Mouse (Mus musculus): ENCODE results near the gene Als2.

The Als2 gene

DNA sequence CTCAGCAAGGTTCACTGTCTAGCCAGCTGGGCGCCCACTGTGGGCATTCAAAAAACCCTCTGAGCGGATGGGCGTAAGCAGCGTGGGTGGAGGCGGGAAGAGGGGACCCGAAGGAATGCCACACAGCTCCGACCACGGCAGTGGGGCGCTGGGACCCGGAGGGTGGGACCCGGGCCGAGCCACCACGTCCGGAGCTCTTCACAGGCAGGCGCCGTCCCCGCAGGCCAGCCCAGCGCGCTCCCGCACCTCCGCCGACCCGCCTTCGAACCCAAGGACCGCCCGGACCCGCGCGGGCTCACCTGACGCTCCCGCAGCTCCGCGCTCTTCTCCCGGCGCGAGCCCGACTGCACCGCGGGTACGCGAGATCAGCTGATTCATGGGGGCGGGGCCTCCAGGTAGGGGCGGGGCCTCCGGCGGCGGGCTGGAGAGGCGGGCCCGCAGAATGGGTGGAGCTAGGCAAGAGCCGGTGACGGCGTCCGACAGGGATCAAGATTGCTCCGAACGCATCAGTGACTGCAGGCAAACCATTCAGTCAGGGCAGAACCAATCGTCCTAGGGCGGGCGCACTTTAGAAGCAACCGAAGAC is at the start of gene Als2:
Als2 (minus strand) TSS at position 376 of the 586 bp plus-strand sequence.
- DNase-seq (ENCODE audit: low spot score in 2 of 2), result peak; percentile 99

DNA sequence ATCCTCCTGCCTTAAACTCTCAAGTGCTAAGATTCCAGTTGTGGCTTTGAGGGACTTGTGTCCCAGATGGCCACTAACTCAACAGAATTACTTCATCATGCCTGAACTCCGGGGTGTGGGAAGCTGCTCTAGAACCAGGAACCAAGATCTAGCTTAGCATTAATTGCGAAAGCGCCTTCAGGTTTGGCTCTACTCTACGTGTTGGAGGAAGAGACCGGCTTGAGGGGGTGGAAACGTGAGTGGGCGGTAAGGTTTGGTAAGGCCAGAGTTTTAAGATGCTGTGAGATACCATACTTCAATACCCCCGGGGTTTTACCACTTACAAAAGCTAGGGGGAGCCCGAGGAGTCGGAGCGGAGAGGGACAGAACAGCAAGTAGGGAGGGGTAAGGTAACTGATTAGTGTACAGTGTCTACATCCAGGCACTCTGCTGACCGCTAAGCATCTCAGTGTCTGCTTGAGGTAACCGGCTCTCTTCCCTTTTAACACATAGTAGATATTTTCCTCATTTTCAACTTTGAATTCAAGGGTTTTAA is 49.4 kb upstream of the Als2 start:
- DNase-seq (ENCODE audit: low spot score in 2 of 2), result no peak

DNA sequence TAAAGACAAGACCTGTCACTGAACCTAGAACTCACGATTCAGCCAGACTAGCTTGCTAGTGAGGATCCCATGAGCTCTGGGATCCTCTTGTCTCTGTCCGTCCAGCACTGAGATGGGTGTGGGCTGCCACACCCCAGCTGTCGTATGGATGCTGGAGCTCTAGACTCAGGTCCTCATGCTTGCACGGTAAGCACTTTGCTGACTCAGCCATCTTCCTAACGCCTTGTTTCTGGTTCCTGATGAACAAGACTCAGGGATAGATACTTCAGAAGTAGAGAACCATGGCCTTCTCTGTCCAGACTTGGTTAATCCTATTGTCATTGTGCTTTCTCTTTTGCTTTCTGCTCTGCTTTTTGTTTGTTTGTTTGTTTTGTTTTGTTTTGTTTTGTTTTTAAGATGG is 48.8 kb upstream of the Als2 start:
- no peak for DNase-seq (ENCODE audit: low spot score in 2 of 2)

DNA sequence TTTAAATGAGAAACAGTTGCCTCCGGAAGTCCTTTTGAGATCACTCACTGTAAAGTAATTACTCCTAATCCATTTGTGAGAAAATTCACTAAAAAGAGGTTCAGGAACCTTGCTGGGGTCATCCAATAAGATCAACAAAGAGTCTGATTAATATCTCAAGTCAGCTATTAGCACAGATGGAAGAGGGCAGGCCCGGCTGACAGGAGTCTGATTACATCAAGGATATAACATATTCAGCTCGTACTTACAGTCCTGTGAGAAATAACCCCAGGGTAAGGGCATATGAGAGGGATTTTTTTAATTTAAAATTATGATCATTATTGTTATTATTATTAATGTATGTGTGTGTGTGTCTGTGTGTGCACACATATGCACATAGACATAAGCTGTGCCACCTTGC is 35.2 kb upstream of the Als2 start:
- DNase-seq (ENCODE audit: low spot score in 2 of 2), result no peak

DNA sequence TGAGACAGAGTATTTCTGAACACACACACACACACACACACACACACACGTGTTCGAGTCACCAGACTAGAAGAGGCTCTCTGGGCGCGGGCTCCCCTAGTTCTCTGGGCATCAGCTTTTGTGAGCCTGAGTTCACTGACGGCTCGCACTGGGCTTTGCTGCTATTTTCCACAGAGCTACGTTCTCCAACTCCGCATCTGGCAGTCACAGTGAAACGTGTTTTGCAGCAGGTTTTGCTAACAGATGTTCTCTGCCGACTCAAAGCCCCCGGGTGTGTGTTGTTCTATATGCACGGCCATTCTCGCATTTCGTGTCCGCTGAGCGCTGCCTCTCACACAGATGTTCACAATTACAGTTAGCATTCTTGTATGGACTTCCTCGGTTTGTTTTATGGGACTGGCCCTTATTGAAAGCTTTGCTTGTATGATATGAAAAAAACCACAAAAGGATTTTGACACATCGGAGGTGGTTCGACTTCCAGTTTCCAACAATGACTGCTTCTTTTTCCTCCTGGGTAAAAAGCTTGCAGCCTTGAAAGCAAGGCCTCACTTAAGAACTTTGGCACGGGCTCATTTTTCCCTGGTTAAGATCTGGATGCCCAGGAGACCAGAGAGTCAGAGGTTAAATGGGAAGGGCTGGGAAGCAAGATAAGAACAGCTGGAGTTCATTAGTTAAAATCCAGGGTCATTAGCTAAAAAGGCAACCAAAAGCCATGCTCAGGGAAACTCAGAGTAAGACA is 33.1 kb upstream of the Als2 start:
- no peak for DNase-seq (ENCODE audit: low spot score in 2 of 2)

DNA sequence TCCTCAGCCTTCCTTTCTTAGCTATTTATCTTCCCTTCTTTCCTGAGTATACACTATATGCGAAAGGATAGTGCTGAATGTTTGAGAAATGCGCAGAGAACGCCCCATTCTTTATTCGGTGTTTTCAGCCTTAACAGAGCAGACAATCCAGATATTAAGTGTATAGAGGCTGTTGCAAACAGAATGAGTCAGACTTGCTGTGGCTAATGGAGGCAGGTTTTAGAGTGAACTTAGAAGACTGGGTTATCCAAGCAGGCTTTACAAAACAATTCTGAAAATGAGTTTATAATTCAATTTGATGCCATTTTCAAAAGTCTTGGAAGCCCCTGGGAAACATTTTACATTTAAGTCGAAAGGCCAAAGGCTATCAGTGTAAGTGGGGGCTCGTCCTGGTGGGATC is 32.4 kb upstream of the Als2 start:
- no peak for DNase-seq (ENCODE audit: low spot score in 2 of 2)

DNA sequence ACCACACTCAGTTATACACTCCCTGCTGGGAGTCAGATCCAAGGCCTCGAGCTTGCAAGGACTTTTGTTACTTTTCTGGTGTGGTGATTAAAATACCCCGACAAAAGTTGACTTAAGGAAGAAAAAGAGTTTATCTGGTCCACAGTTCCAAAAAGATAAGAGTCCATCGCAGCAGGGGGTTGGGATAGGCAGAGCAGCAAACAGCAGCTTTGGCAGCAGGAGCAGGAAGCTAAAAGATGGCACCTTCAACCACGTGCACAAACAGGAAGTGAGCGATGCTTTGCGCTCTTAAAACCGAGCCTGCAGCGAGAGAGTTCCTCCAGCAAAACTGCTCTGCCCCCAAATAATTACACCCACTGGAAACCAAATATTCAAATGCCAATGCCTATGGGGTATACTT is 31.9 kb upstream of the Als2 start:
- DNase-seq (ENCODE audit: low spot score in 2 of 2), result no peak

DNA sequence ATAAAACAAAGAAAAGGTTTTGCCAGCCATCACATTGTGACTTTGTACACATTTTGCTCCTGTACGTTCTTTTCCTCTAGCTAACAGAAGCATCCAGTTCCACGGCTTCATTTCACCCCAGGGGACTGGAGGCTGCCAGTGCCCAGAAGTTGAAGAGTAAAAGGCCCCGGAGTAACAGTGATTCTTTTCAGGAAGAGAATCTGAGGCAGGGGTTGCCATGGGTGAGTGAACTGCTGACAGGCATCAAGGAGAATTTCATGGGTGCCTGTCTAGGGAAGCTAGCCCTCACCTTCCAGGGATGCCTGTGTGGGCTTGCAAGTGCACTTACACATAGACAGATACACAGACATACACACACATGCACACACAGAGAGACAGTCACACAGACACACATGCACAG is 20.7 kb upstream of the Als2 start:
- no peak for DNase-seq (ENCODE audit: low spot score in 2 of 2)

DNA sequence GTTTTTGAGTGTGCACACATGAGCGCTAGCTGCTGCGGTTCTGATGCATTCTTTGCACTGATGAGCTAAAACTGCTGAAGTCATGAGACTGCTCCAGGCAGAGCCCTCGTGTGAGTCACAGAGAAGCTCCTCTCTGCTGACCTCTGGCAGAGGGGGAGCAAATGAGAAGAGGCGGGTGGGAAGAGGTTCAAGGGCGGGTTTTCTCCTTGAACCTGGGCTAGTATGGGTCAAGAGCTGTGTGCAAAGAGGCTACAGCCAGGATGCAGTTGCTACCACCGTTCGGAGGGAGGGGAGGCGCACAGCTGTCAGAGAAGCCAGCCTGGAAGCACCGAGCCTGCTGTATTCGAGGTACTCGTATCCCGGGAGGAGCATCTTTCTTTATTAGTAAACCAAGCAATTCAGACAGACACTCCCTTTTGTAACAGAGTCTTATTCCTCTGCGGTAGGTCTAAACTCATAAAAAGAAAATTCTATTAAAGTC is 19.8 kb upstream of the Als2 start, which contains the start of gene Cdk15:
Cdk15 (plus strand) TSS at position 156 of the 481 bp plus-strand sequence.
- peak; percentile 29 to 31 for DNase-seq (ENCODE audit: low spot score in 2 of 2)

DNA sequence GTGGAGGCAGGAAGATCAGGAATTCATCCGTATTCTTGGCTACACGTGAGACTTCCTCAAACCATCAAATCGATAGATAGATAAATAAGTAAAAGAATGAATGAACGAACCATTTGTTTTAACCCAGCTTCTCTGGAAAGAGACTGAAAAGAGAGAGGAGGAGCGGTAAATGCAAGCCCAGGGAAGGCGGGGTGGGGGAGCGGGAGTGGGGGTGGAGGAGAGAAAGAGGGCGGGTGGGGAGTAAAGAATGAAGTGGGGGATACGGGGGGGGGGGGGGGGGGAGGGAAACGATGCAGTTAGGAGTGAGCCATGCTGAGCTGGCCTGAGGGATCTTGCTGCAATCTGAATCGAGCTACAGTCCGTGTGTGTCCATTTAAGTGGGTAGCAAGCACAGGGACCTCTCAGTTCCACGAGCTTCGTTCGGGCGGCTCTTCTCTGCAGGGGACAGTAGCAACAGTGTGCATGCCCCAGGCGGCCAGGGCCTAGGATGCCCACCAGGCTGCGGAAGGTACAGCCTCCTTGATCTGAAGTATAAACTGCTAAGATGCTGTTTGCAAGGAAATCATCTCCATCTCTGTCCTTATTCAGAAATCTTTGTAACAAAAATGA is 16.4 kb upstream of the Als2 start:
- DNase-seq (ENCODE audit: low spot score in 2 of 2), result no peak

DNA sequence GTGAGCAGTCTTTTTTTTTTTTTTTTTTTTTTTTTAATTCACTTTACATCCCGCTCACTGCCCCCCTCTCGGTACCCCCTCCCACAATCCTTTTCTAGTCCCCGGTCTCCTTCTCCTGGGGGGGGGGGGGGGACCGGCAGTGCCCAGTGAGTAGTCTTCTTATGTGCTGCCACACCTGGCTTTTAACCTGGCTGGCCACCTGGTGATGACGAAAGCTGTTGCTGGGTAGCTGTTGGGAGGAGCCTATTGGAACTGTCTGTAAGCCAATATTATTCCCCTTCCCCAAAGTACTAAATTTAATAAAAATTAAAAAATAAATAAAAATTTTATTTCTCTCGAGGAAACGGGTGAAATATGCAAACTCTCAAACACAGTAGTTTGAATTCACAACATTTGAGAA is 15.7 kb upstream of the Als2 start:
- DNase-seq (ENCODE audit: low spot score in 2 of 2), result peak in 1 of 2 experiments; percentile 26

DNA sequence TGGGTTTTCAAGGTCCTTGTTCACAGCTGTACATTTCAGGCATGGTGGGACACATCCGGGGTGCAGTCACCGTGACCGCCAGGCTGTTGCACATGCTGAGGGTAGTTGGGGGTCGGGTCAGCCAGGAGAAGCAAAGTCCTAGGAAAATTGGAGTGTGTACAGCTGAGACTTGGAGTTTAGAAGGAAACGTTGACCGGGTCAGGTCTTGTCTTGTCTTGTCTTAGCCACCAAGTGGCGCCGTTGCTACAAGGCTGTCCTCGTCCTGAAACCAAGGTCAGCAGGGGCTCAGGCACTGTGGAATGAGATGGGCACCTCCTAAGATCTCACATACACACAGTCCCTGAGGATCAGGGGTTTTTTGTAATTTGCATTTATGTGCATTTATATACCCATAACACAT is 10.6 kb upstream of the Als2 start:
- DNase-seq (ENCODE audit: low spot score in 2 of 2), result peak; percentile 26 to 43

DNA sequence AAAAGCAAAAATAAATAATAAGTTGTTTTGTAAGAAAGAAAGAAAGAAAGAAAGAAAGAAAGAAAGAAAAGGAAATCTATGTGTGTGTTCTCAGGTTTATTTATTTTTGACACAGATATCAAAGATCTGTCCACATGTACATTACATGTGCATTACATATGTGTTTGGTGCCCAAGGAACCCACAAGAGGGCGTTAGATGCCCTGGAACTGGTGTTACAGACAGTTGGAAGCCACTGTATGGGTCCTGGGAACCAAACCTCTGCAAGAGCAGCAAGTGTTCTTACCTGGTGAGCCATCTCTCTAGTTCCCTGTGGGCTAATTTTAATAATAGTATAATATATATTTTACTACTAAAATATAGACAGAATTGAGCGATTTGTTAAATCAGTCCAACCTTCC is 6.7 kb upstream of the Als2 start:
- DNase-seq (ENCODE audit: low spot score in 2 of 2), result no peak

DNA sequence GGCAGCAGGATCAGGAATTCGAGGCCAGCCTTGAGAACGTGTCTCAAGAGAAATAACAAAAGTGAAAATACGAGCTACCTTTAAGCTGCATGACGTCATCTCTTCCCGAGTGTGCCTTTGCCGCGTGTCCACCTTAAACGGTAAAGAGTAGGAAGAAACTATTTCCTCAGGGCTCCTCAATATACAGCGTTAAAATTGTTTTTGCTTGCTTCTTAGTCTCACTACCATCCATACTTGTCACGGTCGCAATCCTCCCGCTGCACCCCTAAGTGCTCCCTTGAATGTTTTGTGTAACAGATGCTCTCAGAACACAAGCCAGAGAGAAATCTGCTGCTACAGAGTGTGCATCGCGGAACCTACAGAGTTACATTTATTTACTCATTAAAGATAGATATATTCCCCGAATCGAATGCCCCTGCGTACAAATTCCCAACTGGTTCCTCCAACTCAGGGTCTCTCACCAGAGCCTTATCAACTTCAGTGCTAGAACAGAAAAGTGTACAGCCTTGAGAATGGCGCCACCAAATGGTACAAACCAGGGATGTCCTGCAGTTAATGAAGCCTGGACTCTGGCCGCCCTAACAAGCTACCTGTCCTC is 682 bp upstream of the Als2 start:
- peak; percentile 69 for DNase-seq (ENCODE audit: low spot score in 2 of 2)

DNA sequence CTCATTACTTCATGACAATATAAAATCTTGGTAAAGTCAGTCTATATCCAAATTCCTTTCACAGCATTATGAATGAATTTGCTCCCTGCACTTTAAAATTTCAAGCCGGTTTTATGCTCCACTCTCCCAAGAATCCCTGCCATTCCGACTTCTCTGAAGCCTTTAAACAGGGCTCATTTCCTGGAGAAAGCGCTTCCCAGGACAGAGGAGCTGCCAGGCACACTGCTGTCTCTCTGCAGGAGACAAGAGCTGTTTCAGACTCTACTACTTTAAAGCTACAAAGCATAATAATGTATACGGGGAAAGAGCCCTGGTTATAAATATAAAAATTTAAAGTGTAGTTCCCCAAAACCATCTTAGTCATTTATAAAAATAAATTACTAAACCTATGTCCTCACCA is 7.8 kb downstream of the Als2 start:
- no peak for DNase-seq (ENCODE audit: low spot score in 2 of 2)

DNA sequence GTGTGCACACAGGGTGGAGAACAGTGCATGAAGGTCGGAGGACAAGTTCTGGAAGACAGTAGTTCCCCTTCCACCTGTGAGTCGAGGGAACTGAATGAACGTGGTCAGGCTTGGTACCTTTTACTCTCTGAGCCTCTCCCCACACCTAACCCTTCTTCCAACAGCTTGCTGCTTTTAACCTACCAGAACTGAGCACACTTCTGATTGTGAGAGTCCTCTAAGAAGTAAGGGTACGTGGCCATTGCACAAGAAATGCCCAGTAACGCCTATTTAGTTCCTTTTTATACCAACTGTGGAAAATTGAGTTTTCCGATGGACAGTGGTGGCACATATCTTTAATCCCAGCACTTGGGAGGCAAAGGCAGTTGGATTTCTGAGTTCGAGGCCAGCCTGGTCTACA is 8.5 kb downstream of the Als2 start:
- DNase-seq (ENCODE audit: low spot score in 2 of 2), result no peak

DNA sequence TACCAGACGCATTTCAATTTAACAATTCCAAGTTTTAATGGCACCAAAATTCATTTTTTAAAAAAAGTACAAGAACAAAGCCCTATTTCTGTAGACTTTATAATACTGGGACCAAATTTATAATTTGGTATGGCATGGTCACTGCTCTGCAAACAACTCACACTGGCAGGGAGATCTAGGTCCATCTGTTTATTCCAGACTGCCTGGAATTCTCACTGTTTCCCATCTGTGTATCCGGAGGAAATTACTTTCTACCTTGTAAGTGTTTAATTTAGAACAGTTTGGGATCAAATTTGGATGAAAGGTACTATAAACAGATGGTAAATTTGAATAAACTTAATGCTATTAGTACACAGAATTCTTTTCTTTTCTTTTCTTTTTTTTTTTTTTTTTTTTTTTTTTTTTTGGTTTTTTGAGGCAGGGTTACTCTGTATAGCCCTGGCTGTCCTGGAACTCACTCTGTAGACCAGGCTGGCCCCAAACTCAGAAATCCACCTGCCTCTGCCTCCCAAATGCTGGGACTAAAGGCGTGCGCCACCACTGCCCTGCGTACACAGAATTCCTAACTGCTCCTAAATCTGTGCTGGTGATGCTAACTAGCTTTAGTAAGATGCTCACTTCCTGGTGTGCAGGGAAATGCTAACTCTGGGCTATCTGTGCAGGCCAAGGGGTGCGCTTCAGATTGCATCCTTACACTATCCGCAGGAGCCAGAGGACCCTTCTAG is 14.8 kb downstream of the Als2 start:
- DNase-seq (ENCODE audit: low spot score in 2 of 2), result no peak

DNA sequence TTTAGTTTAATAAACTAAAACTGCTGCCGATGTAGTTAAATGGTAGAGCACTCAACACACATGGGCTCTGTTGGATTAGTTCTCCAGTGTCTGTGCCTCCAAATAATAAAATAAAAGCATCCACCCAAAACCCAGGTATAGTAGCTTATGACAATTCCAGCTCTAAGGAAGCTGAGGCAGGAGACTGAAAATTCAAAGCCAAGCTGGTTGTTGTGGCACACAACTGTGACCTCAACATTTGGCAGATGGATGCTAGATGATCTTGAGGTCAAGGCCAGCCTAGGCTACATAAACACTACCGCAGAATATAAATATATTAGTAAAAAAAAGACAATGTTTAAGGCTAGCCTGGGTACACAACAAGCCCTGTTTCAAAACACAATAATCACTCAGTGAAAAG is 15.4 kb downstream of the Als2 start:
- DNase-seq (ENCODE audit: low spot score in 2 of 2), result no peak

DNA sequence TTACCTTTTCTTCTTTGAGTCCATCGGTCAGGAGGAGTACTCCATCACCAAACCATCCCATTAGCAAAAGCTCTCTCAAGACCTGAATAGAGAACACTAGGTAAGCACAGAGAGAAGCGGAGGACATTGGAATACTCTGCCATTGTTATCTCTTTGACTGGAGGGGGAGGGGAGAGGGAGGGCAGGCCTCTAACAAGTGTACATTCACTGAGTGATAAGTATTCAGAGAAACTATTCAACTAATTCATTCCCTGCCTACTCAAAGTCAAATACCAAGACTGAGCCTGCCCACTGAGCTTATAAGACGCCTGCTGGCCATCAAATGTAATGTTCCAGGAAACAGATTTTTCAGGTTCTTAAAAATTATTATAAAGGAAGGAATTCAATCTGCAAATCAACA is 16.7 kb downstream of the Als2 start:
- DNase-seq (ENCODE audit: low spot score in 2 of 2), result no peak

DNA sequence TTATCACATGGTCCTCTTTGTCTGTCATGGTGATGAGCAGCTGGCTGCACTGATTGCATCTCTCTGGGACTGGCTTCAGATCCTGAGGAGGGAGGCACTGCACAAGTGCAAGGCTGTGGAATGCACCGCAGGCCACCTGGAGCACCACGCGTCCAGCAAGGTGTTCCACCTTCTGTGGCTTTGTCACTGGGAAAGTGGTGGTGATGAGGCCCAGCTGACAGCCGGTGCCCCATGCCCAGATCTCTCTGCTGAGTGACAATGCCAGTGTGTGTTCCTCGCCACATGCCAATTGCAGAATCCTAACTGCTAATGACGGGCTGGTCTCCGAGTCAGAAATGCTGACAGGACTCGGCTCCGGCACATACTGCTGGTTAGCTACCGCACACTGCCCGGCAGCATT is 21.6 kb downstream of the Als2 start:
- no peak for DNase-seq (ENCODE audit: low spot score in 2 of 2)

DNA sequence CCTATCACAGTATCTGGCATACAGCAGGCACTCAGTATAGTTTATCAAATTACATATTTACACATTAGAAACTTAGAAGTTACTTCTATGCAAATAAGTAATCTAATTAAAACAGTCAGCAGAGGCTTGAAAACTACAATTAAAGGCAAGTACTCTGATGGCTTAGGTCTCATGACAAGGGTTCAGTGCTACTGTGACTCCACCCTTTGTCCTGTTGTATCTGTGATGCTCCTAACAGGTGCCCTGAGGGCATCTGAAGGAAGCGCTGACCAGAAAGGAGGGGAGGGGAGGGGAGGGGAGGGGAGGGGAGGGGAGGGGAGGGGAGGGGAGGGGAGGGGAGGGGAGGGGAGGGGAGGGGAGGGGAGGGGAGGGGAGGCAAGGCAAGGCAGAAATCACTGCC is 24.1 kb downstream of the Als2 start:
- DNase-seq (ENCODE audit: low spot score in 2 of 2), result no peak

All from urinary bladder, postnatal 36 days (tissue).